Mouse (Mus musculus) forebrain, embryonic 12.5 days (tissue): ENCODE measurements around the gene Trak2. TPM values are rescaled to one million over a fixed set of nuclear protein-coding genes. Genes with fewer than 3 reads are reported as not detected.
"Not testable (repeated sequence)": the region's sequence is repeated elsewhere in the genome, so short reads cannot be mapped to it uniquely, and the experiment has no call there.

Experiments used
- ATAC-seq: fragments of 200-750 bp; cut with Nextera tagmentation; 2 replicates; pipeline ENCODE4 v1.8.0; 2017; ENCODE audit warnings: moderate TSS enrichment; ENCODE audit not compliant: low FRiP score
- H3K27ac ChIP-seq: fragments of 300-500 bp; sonication (generic); 2 replicates; pipeline ENCODE4 v1.5.1; 2016; ENCODE audit warnings: mild to moderate bottlenecking
- H3K27me3 ChIP-seq: fragments of 300-500 bp; sonication (generic); 2 replicates; pipeline ENCODE4 v1.6.1; 2016; ENCODE audit warnings: mild to moderate bottlenecking
- H3K36me3 ChIP-seq: fragments of 300-500 bp; sonication (generic); replicated peaks from 2 replicates; pipeline ENCODE4 v1.6.1; 2016; ENCODE audit warnings: mild to moderate bottlenecking
- H3K4me1 ChIP-seq: fragments of 300-500 bp; sonication (generic); 2 replicates; pipeline ENCODE4 v1.6.1; 2016
- H3K4me2 ChIP-seq: fragments of 300-500 bp; sonication (generic); 2 replicates; pipeline ENCODE4 v1.6.1; 2016; ENCODE audit warnings: mild to moderate bottlenecking, moderate library complexity
- H3K4me3 ChIP-seq: fragments of 300-500 bp; sonication (generic); replicated peaks from 2 replicates; pipeline ENCODE4 v1.5.1; 2016; ENCODE audit warnings: mild to moderate bottlenecking
- H3K9ac ChIP-seq: fragments of 300-500 bp; sonication (generic); 2 replicates; pipeline ENCODE4 v1.6.1; 2016; ENCODE audit warnings: mild to moderate bottlenecking
- H3K9me3 ChIP-seq: fragments of 300-500 bp; sonication (generic); 2 replicates; pipeline ENCODE4 v1.6.1; 2016
- WGBS: fragments of 180-500 bp; shearing (Covaris S2); methylation state at CpG from one replicate; pipeline ENCODE4 v1.1.7; 2016; 5-methylcytosine and 5-hydroxymethylcytosine counted together
- polyA plus RNA-seq: library from polyadenylated mRNA; unstranded; fragments of >200 nt; fragmentation: Nextera tagmentation; extraction: Ambion mirVana; gene quantifications from 2 replicates; pipeline ENCODE4 v1.2.1, GENCODE M21; 2016

Trak2 gene
- polyA plus RNA-seq, 1 experiment from 2014 or later, result 17.7 TPM

- ATAC-seq, H3K4me3 ChIP-seq, H3K27me3 ChIP-seq, H3K27ac ChIP-seq, H3K4me1 ChIP-seq, H3K9ac ChIP-seq, H3K36me3 ChIP-seq, H3K9me3 ChIP-seq, H3K4me2 ChIP-seq: not testable (repeated sequence)
- WGBS, result 88% methylated on average over 4 of the region's 4 CpGs
Observed at GRCm38 (mm10) chr1:58859131-58859530, 114.1 kb downstream of the Trak2 start.

- H3K4me3 ChIP-seq, H3K27me3 ChIP-seq, H3K4me2 ChIP-seq, H3K9ac ChIP-seq, H3K9me3 ChIP-seq, H3K27ac ChIP-seq, H3K4me1 ChIP-seq, H3K36me3 ChIP-seq, ATAC-seq: not testable (repeated sequence)
- 81% methylated on average over 3 of the region's 3 CpGs for WGBS
Observed at GRCm38 (mm10) chr1:58856811-58857210, 116.4 kb downstream of the Trak2 start.

Other genes with a start within 250 kb of the Trak2 start
- gene Casp8, start 178.1 kb downstream of the Trak2 start, polyA plus RNA-seq, result 10.1 and 11.1 TPM in 2 replicates
- 40.2 and 41.1 TPM in 2 replicates for gene Stradb, start 92 bp upstream of the Trak2 start, polyA plus RNA-seq
- 0.11 TPM in 1 of 2 replicates, not detected in the other for gene C2cd6, start 121.5 kb upstream of the Trak2 start, polyA plus RNA-seq
- 51.9 and 56.1 TPM in 2 replicates for gene Tmem237, start 147.0 kb upstream of the Trak2 start, polyA plus RNA-seq
- gene Mpp4, start 190.0 kb upstream of the Trak2 start, polyA plus RNA-seq, result 0.28 and 0.32 TPM in 2 replicates